Mouse (Mus musculus) T-helper 2 cell (primary cell): ENCODE measurements at regions not wholly inside any gene's neighbourhood (a gene's known extent, or its start where the extent isn't known, plus 50 kb on each side); places are given as distances from the start of the nearest gene placed in this dataset.

ENCODE experiments used
- in situ Hi-C: fragments of 300-600 bp; cut with MboI, MseI; formaldehyde crosslinking; loops from one replicate; pipeline ENCODE4 v1.15.1; 2025; ENCODE audit warnings: high pct_unique_total_duplicates

- in situ Hi-C loops: loop anchor here (25.0 kb wide), 1 partner anchor 1131 kb away; the partner anchor contains the start of gene Rgr
These were observed 94.5 kb upstream of the 4930596D02Rik start for GRCm38 (mm10) chr14:35906313-35906712.

- in situ Hi-C loops: no loop called here
These were observed 73.0 kb upstream of the 4930596D02Rik start for GRCm38 (mm10) chr14:35884658-35885273.

- in situ Hi-C loops: no loop called here
These were observed 62.5 kb upstream of the 4930596D02Rik start for GRCm38 (mm10) chr14:35874265-35874664.
